Mouse (Mus musculus) retina, adult 2 months (tissue): Measurements from ENCODE around the gene Itpr2.

Experiments
- DNase-seq: peaks from one replicate; pipeline ENCODE4 v3.0.0-alpha.2; 2012; ENCODE audit warnings: low read depth, low spot score

Gene Itpr2

DNA sequence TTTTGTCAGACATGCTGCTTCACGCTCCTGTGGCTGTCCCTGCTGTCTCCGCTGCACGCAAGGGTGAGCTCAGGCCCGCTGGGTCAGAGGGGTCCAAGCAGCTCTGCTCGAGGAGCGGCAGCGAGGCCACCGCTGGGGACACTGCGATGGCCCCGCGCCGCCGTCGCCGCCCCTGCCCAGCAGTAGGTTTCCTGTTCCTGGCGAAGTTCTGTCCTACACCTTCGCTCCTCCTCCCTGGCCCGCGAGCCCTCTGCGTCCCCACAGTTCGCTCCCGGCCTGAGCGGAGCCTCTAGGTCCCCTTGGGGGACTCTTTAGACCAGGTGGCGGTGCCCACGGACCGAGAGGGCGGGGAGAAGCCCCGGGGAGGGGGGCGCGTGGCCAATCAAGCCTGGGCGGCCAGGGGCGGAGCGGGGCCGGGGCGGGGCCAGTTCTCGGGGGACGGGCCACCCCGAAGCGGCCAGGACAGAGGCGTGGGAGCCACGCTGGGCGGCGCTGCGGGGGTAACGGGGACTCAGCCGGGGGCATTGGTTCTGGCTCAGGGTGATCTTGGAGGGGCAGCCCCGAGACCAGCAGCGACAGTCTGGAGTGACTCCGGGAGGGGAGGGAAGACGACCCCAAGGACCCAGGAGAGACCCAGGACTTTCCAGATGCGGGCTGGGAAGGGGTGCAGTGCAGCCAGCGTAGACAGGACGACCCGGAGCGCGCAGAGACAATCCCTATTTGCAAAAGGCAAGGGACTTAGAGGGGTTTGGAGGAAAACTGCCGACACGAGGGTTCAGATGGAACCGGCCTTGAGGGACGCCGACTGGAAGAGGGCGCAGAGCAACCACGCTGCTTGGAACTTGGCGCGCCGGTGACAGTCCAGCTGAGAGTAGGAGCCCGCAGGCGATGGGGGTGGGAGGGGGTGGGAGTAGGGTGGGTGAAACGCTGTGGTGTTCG, at the start of gene Itpr2:
Itpr2 (minus strand) TSS at position 358 of the 939 bp plus-strand sequence.
- no peak for DNase-seq

DNA sequence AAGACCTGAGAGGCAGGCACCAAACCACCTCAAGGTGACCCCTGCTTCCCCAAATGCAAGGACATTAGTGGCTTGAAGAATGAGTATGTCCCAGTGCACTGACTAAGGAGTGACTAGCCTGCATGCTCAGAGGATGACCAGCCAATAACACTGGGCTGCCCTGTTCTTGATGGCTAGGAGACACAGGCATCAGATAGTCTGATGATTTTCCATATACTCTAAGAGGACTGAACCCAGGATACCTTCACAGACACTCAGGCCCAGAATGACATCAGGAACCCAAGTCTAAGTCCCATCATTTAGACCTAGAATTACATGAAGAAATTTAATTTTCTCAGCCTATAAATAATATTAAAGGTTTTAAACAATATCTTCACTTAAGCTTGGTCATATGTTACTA, 49.3 kb upstream of the Itpr2 start:
- no peak for DNase-seq

DNA sequence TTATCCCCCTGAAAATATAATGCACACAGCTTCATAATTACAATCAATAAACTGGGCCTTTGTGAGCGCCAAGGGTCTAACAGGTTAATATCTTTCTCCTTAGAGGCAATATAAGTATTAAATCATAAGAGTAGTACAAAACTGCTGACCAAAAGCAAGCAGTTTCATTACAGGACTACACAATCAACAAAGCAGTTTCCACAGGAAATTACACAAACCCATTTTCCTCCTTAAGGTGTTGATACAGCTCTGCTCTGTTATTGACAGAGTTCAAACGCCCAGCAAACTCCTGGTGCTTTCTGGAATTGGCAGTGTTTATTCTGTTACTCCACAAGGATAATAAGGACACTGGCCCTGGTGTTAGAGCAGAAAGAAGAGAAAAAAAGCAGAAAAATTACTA, 48.4 kb upstream of the Itpr2 start:
- DNase-seq: no peak

DNA sequence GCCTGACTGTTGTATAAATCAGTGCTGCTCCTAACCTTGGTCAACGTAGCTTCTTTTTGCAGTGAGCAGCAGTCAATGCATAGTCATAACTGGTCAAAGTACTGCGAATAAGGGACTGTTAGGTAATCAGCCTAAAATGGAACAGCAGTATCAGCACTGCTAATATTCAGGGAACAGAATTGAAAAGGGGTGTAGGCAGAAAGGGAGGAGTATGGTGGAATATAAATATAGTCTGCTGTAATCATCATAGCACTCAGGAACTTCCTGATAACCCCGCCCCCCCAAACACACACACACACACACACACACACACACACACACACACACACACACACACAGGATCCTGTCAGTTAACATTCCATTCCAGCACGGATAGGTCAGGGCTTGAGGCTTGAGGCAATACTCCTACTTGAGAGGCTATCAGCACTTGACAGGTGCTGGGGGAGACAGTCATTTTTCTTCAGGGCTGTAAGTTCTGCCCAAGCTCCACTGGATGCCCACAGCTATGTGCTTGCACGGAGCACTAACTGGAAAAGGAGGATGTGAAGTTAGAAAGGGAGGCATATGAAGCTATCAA, 43.4 kb upstream of the Itpr2 start:
- DNase-seq: no peak

DNA sequence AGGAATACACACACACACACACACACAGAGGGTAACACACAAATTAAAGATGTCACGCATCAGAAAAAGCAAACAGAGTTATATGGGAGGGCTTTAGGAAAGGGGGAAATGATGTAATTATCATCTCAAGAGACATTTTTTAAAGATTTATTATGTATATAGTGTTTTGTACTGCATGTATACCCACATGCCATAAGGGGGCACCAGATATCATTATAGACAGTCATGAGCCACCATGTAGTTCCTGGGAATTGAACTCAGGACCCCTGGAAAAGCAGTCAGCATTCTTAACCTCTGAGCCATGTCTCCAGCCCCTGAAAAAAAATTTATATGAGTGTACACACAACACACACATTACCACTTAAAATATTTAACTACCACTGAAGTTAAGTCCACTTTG, 42.6 kb upstream of the Itpr2 start:
- no peak for DNase-seq

DNA sequence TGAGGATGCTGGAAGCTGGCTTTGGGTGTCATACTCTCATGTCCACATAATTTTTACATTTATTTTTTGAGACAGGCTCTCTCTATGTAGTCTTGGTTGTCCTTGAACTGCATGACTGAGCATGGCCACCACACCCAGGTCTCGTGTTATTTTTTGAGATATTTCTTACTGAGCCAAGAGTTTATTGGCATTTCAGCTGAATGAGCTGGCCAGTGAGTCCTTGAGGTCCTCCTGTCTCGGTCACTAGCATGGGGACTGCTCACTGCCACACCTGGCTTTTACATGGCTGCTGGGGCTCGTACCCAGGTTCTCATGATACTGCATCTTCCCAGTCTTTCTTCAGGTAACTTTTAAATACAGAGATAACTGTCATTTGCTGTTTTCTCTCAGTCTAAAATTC, 38.4 kb upstream of the Itpr2 start:
- no peak for DNase-seq

DNA sequence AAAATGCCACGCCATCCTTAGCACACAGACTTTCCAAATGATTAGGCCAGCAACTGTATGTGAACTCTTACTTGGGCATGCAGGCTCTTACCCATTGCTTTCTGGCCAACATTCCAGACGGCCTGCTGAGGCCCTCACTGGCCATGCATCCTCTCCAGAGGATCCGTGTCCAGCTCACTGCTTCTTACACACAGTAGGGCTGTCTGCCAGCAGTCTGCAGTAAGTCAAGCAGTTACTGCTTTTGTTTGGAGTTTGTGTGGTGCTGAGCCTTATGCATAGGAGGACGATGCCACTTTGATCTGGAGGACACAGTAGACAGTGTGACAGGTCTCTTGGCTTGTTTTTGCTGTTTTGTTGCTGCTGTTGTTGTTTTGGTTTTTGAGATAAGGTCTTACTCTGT, 36.6 kb upstream of the Itpr2 start:
- DNase-seq: no peak

DNA sequence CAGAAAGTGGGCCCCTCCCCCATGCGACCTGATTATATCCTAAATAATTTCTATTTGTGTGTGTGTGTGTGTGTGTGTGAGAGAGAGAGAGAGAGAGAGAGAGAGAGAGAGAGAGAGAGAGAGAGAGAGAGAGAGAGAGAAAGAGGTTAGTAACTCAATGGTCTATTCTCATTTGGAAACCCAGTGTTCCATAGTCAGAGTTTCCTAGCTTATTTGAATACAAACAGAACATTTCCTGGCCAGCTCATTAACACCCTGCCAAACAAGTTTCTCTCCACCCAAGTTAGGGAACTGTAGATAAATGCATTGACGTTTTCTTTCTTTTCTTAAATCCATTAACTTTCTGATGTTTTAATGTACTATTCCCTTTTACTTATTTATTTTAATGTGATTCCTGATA, 36.0 kb upstream of the Itpr2 start:
- no peak for DNase-seq

DNA sequence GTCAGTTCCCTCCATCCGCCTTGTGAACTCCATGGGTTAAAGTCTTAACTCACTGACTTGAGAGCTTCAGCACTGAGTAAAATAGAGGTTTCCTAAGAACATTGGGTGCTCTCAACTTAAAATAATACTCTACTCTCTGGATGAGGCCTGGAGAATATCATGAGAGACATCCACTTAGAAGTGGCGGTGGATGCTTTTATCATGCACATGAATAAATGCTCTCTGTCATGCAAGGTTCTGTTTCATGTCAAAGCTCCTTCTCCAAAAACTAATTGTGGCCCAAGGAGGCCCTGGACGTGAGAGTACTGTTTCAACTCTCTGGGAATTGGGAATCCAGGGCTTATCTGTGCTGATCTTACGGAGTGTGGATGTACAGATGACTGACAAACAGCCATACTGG, 35.1 kb upstream of the Itpr2 start:
- DNase-seq: no peak

DNA sequence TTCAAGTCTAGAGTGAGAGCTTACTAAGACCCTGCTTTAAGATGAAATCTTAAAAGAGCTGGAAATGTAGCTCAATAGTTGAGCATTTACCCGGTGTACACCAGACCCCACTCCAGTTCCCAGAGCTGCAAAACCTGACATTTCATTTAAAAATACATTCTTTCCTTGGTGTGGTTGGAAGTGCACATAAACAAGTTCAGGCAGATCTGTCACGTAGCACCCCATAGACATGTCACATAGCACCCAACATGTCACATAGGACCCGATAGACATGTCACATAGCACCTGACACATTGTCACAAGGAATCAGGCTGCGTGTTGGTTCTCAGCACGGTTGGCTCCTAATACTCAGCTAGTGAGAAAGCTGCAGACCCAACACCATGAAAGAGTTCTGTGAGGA, 33.5 kb upstream of the Itpr2 start:
- no peak for DNase-seq

DNA sequence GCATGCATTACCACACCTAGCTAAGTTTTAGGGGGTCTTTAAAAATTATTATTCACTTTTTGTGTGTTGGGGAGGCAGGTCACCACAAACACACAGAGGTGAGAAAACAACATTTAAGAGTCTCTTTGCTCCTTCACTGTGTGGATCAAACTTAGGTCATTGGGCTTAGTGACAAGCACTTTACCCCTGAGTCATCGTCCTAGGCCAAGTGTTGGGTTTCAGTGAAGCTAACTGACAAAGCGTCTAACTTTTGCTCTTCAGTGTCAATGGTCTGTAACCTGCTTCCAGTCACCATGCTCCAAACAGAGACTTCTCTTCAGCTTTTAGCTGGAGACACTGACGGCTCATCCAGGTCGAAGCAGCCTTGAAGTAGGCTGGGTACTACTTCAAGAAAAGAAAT, 31.1 kb upstream of the Itpr2 start:
- DNase-seq: no peak

DNA sequence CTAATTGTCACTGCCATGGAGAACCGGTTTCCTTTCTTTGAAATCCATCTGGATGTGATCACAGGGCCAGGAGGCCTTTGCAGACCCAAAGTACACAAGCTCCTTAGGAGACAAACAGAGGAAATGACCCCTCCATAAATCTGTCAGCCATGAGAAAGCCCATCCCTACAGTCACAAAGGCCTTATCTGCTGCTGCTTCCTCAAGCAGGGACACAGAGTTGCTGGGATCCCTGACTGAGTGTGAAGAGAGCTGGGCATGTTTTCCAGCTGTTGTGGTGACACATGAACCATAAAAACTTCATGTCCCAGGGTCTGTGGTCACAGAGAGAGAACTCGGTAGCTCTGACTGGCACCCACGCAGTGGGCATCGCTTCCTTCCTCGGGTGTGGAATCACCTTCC, 28.7 kb upstream of the Itpr2 start:
- DNase-seq: no peak

DNA sequence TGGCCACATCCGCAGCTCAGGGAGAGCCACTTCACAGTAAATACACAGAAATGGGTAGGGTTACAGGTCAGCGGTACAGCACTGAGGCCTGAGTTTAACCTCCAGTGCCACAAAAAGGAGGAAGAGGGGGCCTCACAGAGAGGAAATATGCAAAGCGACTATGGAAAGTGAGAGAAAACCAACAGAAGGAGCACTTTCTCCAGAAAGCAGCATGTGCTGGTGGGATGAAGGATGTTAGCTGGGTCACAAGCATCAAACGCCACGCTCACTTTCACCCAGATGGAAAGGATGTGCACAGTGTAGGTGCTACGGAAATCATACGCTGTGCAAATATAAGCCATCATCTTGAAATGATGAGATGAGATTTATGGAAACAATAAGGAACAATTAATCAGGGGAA, 28.3 kb upstream of the Itpr2 start:
- DNase-seq: no peak

DNA sequence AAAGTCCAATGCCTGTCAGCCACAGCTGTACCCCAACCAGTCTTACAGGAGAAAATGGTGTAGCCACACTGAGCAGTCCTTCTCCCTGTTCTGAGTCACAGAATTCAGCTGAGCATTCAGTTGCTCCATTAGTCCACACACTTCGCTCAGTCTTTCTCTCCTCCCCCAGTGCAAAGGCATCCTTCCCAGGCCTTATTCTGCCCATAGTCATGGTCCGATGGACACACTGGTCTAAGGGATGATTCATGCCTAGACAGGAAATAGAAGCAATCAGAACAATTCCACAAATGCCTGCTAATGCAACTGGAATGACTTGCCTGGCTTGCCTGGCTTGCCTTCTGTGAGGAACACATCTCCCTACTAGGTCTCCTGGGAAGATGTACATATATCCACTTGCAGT, 25.5 kb upstream of the Itpr2 start:
- no peak for DNase-seq

DNA sequence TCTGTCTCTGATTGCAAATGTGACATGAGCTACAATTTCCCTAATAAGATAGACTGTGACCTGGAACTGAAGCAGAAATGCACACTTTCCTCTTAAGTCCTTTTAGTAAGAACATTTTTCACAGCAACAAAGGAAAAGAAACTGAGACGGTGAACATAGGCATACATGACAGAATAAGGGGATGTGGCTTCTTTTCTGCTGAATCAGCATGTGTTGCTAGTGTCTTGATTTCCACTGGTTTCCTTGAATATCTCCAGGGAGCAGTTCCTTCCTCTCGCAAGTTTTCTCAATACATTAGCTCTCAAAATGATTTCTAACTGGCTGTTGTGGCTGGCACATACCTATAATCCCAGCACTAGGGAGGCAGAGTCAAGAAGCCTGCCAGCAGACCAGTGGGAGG, 23.5 kb upstream of the Itpr2 start:
- no peak for DNase-seq

DNA sequence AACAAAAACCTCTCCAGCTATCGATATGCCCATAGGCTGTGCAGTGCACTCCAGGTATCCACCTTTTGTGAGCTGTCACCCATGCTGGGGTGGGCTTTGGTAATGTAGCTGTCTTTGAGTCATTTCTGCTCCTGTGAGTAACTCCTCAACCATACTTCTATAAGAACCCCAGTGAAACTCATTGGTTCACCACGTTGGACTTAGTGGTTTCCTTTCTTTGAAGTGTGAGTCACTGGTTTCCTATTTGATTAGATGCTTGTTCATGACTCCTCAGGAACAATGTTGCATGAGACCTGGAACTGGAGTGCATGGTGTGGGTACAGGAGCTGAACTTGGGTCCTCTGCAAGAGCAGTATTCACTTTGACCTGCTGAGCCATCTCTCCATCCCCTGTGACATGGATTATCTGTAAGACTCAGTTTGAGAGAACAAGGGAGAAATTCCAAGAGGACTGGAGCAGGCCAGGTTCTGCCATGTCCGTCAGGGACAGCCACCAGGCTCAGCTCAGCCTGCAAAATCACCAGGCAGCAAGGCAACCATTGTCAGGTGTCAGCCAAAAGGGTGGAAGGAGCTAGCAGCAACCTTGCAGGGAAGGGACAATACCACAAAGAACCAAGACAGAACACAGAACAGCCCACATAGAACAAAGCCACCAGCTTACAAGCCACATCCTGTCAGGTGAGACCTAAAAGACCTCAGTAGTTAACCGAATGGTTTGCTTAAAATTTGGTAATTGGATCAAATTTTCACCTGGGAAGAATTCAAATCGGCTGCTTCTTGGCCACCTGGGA, 19.6 kb upstream of the Itpr2 start:
- DNase-seq: no peak

DNA sequence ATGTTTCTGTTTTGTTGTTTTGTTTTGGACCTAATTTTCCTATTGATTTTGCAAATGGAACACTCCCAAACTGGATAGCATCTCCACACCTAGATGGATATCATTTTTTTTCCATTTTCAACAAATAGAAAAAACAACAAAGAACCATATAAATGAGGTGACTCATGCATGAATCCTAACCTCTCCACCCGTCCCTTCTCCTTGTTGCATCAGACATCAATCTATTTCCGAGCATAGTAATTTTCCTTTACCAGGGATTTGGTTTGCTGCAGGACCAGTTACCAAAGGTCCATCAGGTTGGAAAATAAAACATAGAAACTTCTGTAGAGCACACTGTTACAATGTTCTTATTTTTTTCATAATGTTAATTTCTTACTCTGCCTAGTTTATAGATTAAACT, 17.0 kb upstream of the Itpr2 start:
- no peak for DNase-seq

DNA sequence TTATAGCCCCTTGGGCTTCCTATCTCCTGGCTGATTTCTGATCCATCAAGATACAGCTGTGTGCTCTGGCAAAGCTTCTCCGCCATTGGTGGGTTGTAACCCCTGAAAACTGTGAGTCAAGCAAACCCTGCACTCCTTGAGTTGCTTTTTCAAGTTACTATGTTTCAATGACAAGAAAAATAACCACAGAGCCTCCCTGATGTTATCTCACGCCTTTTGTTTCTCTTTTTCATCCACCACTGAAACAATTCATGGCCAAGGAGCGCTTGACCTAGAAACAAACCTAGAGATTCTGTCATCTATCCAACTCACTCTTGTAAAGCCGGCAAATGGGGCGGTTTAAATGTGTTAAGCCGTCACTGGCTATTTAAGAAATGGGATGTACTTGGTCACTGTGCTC, 13.9 kb upstream of the Itpr2 start:
- no peak for DNase-seq

DNA sequence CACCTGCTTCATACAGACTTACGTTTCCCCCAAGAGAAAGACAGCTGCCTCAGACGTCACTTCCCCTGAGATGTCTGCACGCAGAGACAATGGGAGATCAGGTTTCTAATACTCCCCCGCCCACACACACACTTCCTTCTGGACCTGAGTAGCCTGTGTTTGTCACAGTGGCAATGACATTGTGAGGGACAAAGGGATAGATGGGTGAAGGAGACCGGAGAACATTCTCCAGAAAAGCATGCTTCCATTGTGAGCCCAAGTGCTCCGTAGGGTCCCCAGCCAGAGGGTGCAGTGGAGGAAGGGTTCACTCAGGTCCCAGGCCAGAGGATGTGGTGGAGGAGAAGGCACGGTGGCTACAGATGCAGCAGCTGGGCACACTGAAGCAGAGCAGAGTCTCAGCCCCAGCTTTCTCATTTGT, 12.5 kb upstream of the Itpr2 start:
- DNase-seq: no peak

DNA sequence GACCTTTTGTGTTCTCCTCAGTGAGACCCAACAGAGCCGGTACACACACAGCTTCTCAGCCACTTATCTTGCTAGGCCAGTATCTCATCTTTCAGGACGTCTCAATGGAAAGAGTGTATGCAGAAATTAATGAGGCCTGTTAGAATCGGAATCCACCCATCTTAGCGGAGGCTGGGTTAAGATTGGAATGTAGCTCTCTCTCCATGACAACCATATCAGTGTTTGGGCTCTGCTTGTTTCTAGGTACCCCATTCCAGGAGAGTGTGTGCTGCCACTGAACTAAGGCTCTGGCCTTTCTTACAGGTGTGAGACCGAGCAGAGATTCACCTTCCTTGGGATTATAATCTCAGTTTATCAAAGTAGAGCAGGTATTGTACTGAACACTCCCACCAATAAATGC, 11.9 kb upstream of the Itpr2 start:
- DNase-seq: no peak

DNA sequence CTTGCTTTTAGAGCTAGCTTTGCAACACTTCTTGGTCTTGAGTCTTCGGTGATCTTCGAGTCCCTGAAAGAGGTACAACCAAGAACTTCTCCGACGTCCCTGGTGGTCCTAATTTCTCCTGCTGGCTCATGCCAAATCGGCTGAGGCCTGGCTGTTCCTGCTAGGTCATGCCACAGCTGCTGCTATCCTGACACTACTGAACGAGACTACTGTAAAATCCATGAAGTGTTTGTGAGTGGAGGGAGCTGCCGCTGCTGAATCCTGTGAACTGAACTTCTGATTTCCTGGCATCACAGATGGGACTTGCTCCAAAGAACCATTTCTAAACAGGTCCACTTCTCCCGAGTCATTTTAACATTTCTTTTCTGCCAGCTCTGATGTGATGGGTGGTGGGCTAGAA, 11.4 kb upstream of the Itpr2 start:
- DNase-seq: no peak

DNA sequence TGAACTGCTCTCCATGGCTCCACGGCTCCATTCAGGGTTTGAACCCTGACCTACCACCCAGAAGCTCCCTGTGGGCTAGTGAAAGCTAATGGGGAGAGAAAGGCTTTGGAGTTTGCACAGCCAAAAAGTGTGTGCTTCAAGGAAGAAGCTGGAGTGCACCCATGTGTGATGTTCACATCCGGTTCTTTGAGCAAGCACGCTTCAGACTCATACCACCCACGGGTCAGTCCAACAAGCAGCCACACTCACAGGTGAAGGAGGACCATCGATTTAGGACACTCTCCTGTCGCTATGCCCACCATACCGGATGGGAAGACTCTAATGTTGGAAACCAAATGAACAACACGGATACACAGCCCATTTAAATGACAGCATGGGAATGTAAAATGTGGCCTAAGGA, 9.5 kb upstream of the Itpr2 start:
- no peak for DNase-seq

DNA sequence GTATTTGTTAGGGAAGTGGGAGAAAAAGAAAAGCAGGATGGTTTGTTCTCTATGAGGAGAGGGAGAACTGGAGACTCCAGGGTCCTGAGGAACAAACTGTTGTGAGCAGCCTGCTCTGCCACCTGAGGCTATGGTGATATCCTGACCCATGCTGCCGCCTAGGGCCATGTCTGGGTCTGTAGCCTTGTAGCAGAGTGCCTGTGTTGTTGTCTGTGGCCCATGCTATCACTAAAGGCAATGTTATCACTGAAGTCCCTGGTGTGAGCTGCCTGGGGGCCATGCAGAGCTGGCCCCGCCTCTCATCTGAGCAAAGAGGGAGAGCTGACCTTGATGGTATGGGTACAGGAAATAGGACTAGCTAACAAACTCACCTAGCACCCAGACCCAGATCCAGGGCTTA, 7.9 kb upstream of the Itpr2 start:
- DNase-seq: no peak
